Mouse (Mus musculus): ENCODE data around the gene Spop. TPM values are rescaled to one million over a fixed set of nuclear protein-coding genes. Genes with fewer than 3 reads are reported as not detected.
"Not testable (repeated sequence)": the region's sequence is repeated elsewhere in the genome, so short reads cannot be mapped to it uniquely, and the experiment has no call there.

The Spop gene
- total and polyA plus RNA-seq, 2 experiments from 2014 or later, result 34.5 to 142 TPM

DNA sequence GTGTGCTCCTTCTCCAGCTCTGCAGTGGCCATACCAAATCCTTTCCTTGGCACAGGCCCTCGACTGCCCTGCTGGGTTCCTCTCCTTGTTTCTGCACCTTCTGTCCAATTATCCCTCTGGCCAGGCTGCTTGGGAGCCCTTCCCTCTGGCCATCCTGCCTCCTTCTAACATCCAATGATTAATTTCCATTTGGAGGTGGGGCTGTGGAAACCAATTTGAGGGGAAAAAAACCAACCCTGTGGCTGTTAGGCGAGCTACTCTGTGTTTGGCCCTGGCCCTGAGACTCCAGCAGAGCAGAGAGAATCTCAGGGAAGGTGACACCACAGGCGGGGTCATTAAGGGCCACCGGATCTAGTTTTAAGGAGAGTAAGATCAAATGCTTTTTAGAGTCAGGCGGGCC lies 11.7 kb upstream of the Spop start:
- peak overlapping the region; percentile 89 for H3K27ac ChIP-seq (ENCODE audit: low read depth)
- H3K36me3 ChIP-seq (replicated peaks; ENCODE audit: control insufficient read depth, insufficient read depth, low read length), result no peaks in the 10 kb centered on the region
- no peak for DNase-seq (ENCODE audit: low spot score)
- no peaks in the 10 kb centered on the region for H3K9me3 ChIP-seq (replicated peaks; ENCODE audit: control insufficient read depth, low read length)
- H3K27me3 ChIP-seq (ENCODE audit: control insufficient read depth, insufficient read depth, low read length), result no peaks in the 10 kb centered on the region
- peaks cover 12% of the 10 kb centered on the region for H3K4me1 ChIP-seq (ENCODE audit: control insufficient read depth, insufficient read depth)
- no peak overlapping the region for H3K4me2 ChIP-seq (ENCODE audit: low read depth, low read length)
- TF ChIP-seq CTCF (IDR thresholded peaks at IDR 0.05; ENCODE audit: low read depth), result no peak
- no peak overlapping the region for H3K4me3 ChIP-seq (ENCODE audit: low read depth, low read length)
- H3K9ac ChIP-seq (replicated peaks; ENCODE audit: low read depth, low read length), result no peak overlapping the region; the same call in 1 of the 2 replicates
- peak; percentile 25; the same call in 1 of the 2 replicates for ATAC-seq (ENCODE audit: insufficient read depth, low read depth)
- 15% methylated on average over 5 of the region's 5 CpGs for whole genome bisulfite sequencing

DNA sequence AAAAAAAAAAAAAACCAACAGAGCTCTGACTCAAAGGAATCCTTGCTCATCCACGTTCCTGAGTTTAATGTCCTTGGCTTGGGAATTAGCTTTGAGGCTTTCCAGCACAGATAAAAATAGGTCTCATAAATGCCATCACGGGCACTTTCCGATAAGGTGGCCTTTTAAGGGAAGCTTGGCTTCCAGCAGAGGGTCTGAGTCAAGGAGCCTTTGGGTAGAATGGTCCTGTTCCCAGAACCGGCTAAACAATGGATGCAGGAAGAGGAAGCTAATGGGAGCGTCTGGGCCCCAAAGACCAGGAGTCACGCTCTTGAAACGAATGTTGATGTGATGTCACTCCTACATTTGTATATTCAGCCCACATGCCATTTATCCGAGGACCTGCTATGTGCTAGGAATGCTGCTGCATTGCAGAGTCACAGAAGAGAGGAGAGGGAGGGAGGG lies 11.2 kb upstream of the Spop start:
- TF ChIP-seq CTCF (IDR thresholded peaks at IDR 0.05; ENCODE audit: low read depth) (no peak), EP300 (IDR thresholded peaks at IDR 0.05; ENCODE audit: low read depth) (no peak)
- no peak overlapping the region for H3K9ac ChIP-seq (replicated peaks; ENCODE audit: low read depth, low read length)
- H3K4me3 ChIP-seq (ENCODE audit: low read depth, low read length), result no peak overlapping the region
- peaks cover 12% of the 10 kb centered on the region for H3K4me1 ChIP-seq (ENCODE audit: control insufficient read depth, insufficient read depth)
- peak overlapping the region; percentile 24; the same call in 1 of the 2 replicates for H3K4me2 ChIP-seq (ENCODE audit: low read depth, low read length)
- no peaks in the 10 kb centered on the region for H3K9me3 ChIP-seq (replicated peaks; ENCODE audit: control insufficient read depth, low read length)
- no peaks in the 10 kb centered on the region for H3K36me3 ChIP-seq (replicated peaks; ENCODE audit: control insufficient read depth, insufficient read depth, low read length)
- DNase-seq (ENCODE audit: low spot score), result peak; percentile 77
- H3K27me3 ChIP-seq (ENCODE audit: control insufficient read depth, insufficient read depth, low read length), result no peaks in the 10 kb centered on the region
- 6% methylated on average over 8 of the region's 8 CpGs for WGBS
- peak; percentile 84 for ATAC-seq (ENCODE audit: insufficient read depth, low read depth)
- H3K27ac ChIP-seq (ENCODE audit: low read depth), result peak overlapping the region; percentile 89

DNA sequence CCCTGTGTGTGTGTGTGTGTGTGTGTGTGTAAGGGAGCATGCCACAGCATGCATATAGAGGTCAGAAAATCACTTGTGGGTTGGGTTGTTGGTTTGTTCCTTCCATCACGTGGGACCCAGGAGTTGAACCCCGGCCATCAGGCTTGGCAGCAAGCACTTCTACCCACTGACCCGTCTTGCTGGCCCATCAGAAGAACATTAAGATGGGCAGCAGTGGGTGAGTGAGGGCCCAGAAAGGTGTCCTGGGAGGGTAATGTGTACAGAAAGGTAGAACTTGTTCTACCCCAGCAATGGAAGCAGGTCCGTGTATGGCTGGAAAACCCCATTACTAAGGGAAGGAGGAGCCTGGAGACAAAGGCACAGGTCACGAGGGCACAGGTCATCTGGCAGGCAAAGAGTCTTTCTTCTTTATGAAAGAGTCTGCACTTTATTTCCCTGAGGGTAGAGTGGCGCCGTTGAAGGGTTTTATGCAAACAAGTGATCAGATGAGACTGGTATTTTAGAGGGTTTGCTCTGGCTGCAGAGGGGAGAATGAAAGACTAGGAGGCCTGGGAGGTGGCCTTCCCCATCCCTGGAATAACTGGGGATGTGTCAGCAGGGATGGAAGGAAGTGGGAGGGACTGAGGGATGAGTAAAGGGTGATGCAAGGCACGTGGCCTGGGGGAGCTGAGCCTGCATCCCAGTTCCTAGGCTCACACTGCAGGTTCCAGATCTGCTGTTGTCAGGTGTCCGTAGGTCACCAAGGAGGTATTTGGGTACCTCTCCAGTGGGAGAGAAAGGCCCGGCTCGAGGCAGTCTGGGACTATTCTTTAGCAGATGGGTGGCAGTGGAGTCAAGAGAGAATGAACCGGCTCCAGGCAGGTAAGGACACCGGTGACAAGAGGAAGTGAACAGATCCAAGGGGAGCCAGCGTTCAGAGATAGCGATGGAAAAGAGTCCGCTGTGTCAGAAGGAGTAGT lies 10.2 kb upstream of the Spop start:
- Histone ChIP-seq H3K27ac (ENCODE audit: low read depth) (peak overlapping the region; percentile 89), H3K4me1 (ENCODE audit: control insufficient read depth, insufficient read depth) (peaks cover 12% of the 10 kb centered on the region), H3K36me3 (replicated peaks; ENCODE audit: control insufficient read depth, insufficient read depth, low read length) (no peaks in the 10 kb centered on the region), H3K4me3 (ENCODE audit: low read depth, low read length) (no peak overlapping the region), H3K9ac (replicated peaks; ENCODE audit: low read depth, low read length) (no peak overlapping the region), H3K27me3 (ENCODE audit: control insufficient read depth, insufficient read depth, low read length) (no peaks in the 10 kb centered on the region), H3K9me3 (replicated peaks; ENCODE audit: control insufficient read depth, low read length) (no peaks in the 10 kb centered on the region), H3K4me2 (ENCODE audit: low read depth, low read length) (no peak overlapping the region)
- ATAC-seq (ENCODE audit: insufficient read depth, low read depth) (no peak), DNase-seq (ENCODE audit: low spot score) (no peak)
- 78% methylated on average over 16 of the region's 16 CpGs for WGBS
- TF ChIP-seq CTCF (IDR thresholded peaks at IDR 0.05; ENCODE audit: low read depth) (no peak), EP300 (IDR thresholded peaks at IDR 0.05; ENCODE audit: low read depth) (no peak)

DNA sequence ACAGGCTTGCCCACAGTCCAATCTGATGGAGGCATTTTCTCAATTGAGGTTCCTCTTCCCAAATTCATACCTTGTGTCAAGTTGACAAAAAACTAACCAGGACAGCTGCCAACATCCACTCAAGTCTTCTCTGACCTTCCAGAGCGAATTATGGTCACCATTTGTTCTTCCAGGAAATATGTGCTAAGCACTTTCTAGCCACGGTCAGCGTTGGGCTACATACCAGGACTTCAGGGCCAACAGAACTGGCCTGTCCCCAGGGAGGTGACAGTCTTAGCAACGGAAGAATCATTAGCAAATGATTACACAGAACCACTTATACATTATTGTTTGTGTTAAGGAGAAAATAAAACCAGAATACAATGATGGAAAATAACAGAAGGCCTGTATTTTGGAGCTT lies 8.1 kb upstream of the Spop start:
- TF ChIP-seq CTCF (IDR thresholded peaks at IDR 0.05; ENCODE audit: low read depth), result no peak
- no peak for TF ChIP-seq EP300 (IDR thresholded peaks at IDR 0.05; ENCODE audit: low read depth)
- DNase-seq (ENCODE audit: low spot score) (no peak), ATAC-seq (ENCODE audit: insufficient read depth, low read depth) (no peak)
- Histone ChIP-seq H3K4me3 (ENCODE audit: low read depth, low read length) (no peak overlapping the region), H3K9me3 (replicated peaks; ENCODE audit: control insufficient read depth, low read length) (no peaks in the 10 kb centered on the region), H3K36me3 (replicated peaks; ENCODE audit: control insufficient read depth, insufficient read depth, low read length) (no peaks in the 10 kb centered on the region), H3K4me1 (ENCODE audit: control insufficient read depth, insufficient read depth) (peaks cover 12% of the 10 kb centered on the region), H3K9ac (replicated peaks; ENCODE audit: low read depth, low read length) (no peak overlapping the region), H3K27me3 (ENCODE audit: control insufficient read depth, insufficient read depth, low read length) (no peaks in the 10 kb centered on the region), H3K27ac (ENCODE audit: low read depth) (no peak overlapping the region), H3K4me2 (ENCODE audit: low read depth, low read length) (no peak overlapping the region)
- WGBS, result 51% methylated on average over 4 of the region's 4 CpGs

DNA sequence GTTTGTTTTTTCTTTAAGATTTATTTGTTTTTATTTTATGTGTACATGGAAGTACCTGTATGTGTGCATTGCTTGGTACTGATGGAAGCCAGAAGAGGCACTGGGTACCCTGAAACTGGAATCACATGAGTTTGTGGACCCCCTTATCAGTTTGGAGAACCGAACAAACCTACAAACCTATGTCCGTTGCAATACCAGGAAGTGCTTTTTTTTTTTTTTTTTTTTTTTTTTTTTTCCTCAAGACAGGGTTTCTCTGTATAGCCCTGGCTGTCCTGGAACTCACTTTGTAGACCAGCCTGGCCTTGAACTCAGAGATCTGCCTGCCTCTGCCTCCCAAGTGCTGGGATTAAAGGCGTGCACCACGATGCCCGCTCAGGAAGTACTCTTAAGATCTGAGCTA lies 7.5 kb upstream of the Spop start:
- WGBS, result 82% methylated on average over 5 of the region's 5 CpGs
- DNase-seq (ENCODE audit: low spot score); H3K9me3 ChIP-seq (replicated peaks; ENCODE audit: control insufficient read depth, low read length); H3K9ac ChIP-seq (replicated peaks; ENCODE audit: low read depth, low read length); H3K4me3 ChIP-seq (ENCODE audit: low read depth, low read length); H3K36me3 ChIP-seq (replicated peaks; ENCODE audit: control insufficient read depth, insufficient read depth, low read length); ATAC-seq (ENCODE audit: insufficient read depth, low read depth); H3K27ac ChIP-seq (ENCODE audit: low read depth); H3K4me2 ChIP-seq (ENCODE audit: low read depth, low read length); H3K27me3 ChIP-seq (ENCODE audit: control insufficient read depth, insufficient read depth, low read length): not testable (repeated sequence)
- H3K4me1 ChIP-seq (ENCODE audit: control insufficient read depth, insufficient read depth), result peaks cover 12% of the 10 kb centered on the region

Measured in heart, postnatal 0 days (tissue).